Mouse (Mus musculus): ENCODE results near the gene Defb9.
"Not testable (repeated sequence)": the region's sequence is repeated elsewhere in the genome, so short reads cannot be mapped to it uniquely, and the experiment has no call there.

The Defb9 gene

GRCm38 (mm10) chr8:21885321-21885720 lies at the start of gene Defb9:
Gene Defb9, minus strand, starts transcription at chr8:21885421.
- not testable (repeated sequence) for DNase-seq (ENCODE audit: low spot score in 2 of 2)

- DNase-seq (ENCODE audit: low spot score in 2 of 2) = no peak
Observed at GRCm38 (mm10) chr8:21932610-21933009, 47.4 kb upstream of the Defb9 start, which contains the start of gene Defb15. Gene Defb15, minus strand, starts transcription at chr8:21932710.

GRCm38 (mm10) chr8:21930754-21931153 lies 45.5 kb upstream of the Defb9 start:
- not testable (repeated sequence) for DNase-seq (ENCODE audit: low spot score in 2 of 2)

GRCm38 (mm10) chr8:21915625-21916024 lies 30.4 kb upstream of the Defb9 start:
- DNase-seq (ENCODE audit: low spot score in 2 of 2) = no peak

- DNase-seq (ENCODE audit: low spot score in 2 of 2) = no peak
Observed at GRCm38 (mm10) chr8:21912554-21912953, 27.3 kb upstream of the Defb9 start.

DNA sequence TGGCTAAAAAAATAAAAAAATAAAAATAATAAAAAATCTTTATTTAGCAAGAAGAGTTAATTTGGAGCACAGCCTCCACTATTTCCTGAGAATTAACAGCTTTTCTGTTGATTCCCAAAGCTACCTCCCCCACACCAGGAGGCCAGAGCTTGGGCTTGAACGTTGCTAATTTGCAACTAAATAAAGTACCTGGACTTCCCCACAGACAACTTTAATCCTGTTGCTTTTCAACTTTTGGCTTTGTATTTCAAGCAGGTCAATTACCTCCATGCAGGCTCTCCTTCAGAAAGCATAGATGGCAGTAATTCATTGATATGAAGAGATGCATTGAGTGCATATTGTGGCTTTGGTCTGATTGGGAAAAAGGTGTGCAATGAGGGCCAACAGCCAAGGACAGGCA lies 26.7 kb upstream of the Defb9 start:
- no peak for DNase-seq (ENCODE audit: low spot score in 2 of 2)

GRCm38 (mm10) chr8:21906290-21906689 lies 21.1 kb upstream of the Defb9 start, which contains the start of gene Defb11:
Gene Defb11, minus strand, starts transcription at chr8:21906412.
- not testable (repeated sequence) for DNase-seq (ENCODE audit: low spot score in 2 of 2)

- DNase-seq (ENCODE audit: low spot score in 2 of 2) = not testable (repeated sequence)
Observed at GRCm38 (mm10) chr8:21858586-21858985, 26.6 kb downstream of the Defb9 start, which contains the start of gene Defb10. Gene Defb10, plus strand, starts transcription at chr8:21858901.

Data from frontal cortex, postnatal 14 days (tissue).